Comparison of ENCODE assay signal across 14 mouse cellular contexts in the genomic region with DNA sequence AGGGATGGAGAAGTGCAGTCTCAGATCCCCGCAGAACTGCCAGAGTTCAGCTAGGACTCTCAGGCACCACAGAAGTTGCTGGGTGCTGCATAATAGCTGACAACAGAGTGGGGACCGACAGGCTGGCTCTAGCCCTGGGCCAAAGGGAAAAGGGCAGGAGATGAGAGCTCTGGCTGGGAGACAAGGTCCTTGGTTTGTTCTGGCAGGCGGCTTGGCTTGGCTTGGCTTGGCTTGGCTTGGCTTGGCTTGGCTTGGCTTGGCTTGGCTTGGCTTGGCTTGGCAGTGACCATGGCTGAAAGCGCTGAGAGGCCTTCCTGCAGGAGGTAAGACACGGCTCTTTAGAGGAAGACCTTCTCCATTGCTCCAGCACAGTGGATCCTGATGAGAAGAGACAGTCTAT.
DNase-seq lines count a peak whose midpoint lies in the region; ATAC-seq and TF ChIP-seq lines count a peak whose summit lies in the region.
"Had no signal": no experiment of that assay in that cellular context is flagged by ENCODE, and none has a peak within 500 bp of the region (broad histone marks: within the 10 kb centered on the region; RNA-seq: fewer than 3 reads in every experiment).

No protein-coding gene starts in this region.

- H3K27ac ChIP-seq in left cerebral cortex, adult 2 months: no peak overlapping the region
- no peak overlapping the region for H3K27ac ChIP-seq in limb, embryonic 10.5 days
- H3K27ac ChIP-seq in forebrain, embryonic 15.5 days (replicated peaks): no peak overlapping the region
- H3K27ac ChIP-seq: embryonic facial prominence, embryonic 12.5 days; midbrain, embryonic 12.5 days; stomach, embryonic 15.5 days had no signal

- no peak for ATAC-seq in megakaryocyte progenitor cell, adult 5-6 weeks (replicated peaks; ENCODE audit: poor library complexity)
- ATAC-seq in forebrain, embryonic 15.5 days (replicated peaks): no peak

- no peaks in the 10 kb centered on the region for H3K4me1 ChIP-seq in limb, embryonic 10.5 days
- no peaks in the 10 kb centered on the region for H3K4me1 ChIP-seq in forebrain, embryonic 15.5 days
- H3K4me1 ChIP-seq: embryonic facial prominence, embryonic 12.5 days; midbrain, embryonic 12.5 days; stomach, embryonic 15.5 days had no signal

- H3K27me3 ChIP-seq in limb, embryonic 10.5 days (ENCODE audit: low read depth, poor library complexity, severe bottlenecking): no peaks in the 10 kb centered on the region
- H3K27me3 ChIP-seq in forebrain, embryonic 15.5 days: no peaks in the 10 kb centered on the region
- H3K27me3 ChIP-seq: embryonic facial prominence, embryonic 12.5 days; midbrain, embryonic 12.5 days; stomach, embryonic 15.5 days had no signal

- no peak overlapping the region for H3K4me3 ChIP-seq in left cerebral cortex, adult 2 months
- no peak overlapping the region for H3K4me3 ChIP-seq in limb, embryonic 10.5 days
- no peak overlapping the region for H3K4me3 ChIP-seq in forebrain, embryonic 15.5 days
- H3K4me3 ChIP-seq: embryonic facial prominence, embryonic 12.5 days; midbrain, embryonic 12.5 days; stomach, embryonic 15.5 days had no signal

- H3K9ac ChIP-seq in forebrain, embryonic 15.5 days (replicated peaks): no peak overlapping the region
- H3K9ac ChIP-seq: embryonic facial prominence, embryonic 12.5 days; midbrain, embryonic 12.5 days; stomach, embryonic 15.5 days had no signal

- intact Hi-C loops in left cerebral cortex, adult 2 months (cut with DNase I): no loop called here
- intact Hi-C loops in left cerebral cortex, postnatal 4 days (cut with DNase I): no loop called here

- no peaks in the 10 kb centered on the region for H3K36me3 ChIP-seq in limb, embryonic 10.5 days
- no peaks in the 10 kb centered on the region for H3K36me3 ChIP-seq in forebrain, embryonic 15.5 days
- H3K36me3 ChIP-seq: embryonic facial prominence, embryonic 12.5 days; G1E; midbrain, embryonic 12.5 days; stomach, embryonic 15.5 days had no signal

- peak; percentile 19 to 29 for DNase-seq in left cerebral cortex, adult 2 months (ENCODE audit: extremely low spot score in 1 of 2, low spot score in 2 of 2)
- DNase-seq in left cerebral cortex, adult 11 months (ENCODE audit: low spot score): no peak
- peak; percentile 82 to 85 for DNase-seq in cerebellum, adult 18-20 months
- peak; percentile 8 to 36 for DNase-seq in frontal cortex, postnatal 36 days (ENCODE audit: low spot score in 2 of 2)
- DNase-seq in left cerebral cortex, postnatal 4 days: peak; percentile 54
- no peak for DNase-seq in limb, embryonic 10.5 days (ENCODE audit: low spot score)
- DNase-seq: kidney, postnatal 25 days had no signal

- no peak for TF ChIP-seq CTCF in left cerebral cortex, adult 2 months (IDR thresholded peaks at IDR 0.05)

- H3K4me2 ChIP-seq in forebrain, embryonic 15.5 days (replicated peaks): no peak overlapping the region
- H3K4me2 ChIP-seq: embryonic facial prominence, embryonic 12.5 days; liver, embryonic 11.5 days; midbrain, embryonic 12.5 days; stomach, embryonic 15.5 days had no signal

- no peaks in the 10 kb centered on the region for H3K9me3 ChIP-seq in limb, embryonic 10.5 days (replicated peaks)
- no peaks in the 10 kb centered on the region for H3K9me3 ChIP-seq in forebrain, embryonic 15.5 days
- H3K9me3 ChIP-seq: embryonic facial prominence, embryonic 12.5 days; G1E; midbrain, embryonic 12.5 days; stomach, embryonic 15.5 days had no signal

- WGBS in limb, embryonic 10.5 days: 89% methylated on average over 5 of the region's 5 CpGs
- 94% methylated on average over 5 of the region's 5 CpGs for WGBS in forebrain, embryonic 15.5 days

Comparison
In these comparisons a context has a peak if more than half of its experiments do, and no peak if none do; other contexts are left out.
1. DNase-seq: peak in left cerebral cortex, adult 2 months (2 of 2), cerebellum, adult 18-20 months (2 of 2), frontal cortex, postnatal 36 days (2 of 2) and left cerebral cortex, postnatal 4 days (single experiment); none in left cerebral cortex, adult 11 months (single experiment) and limb, embryonic 10.5 days (single experiment).